Mouse (Mus musculus): Measurements from ENCODE around the gene Prlr.

GRCm38 (mm10) chr15:10283661-10284060, 106.6 kb downstream of the Prlr start:
- TF ChIP-seq POLR2A (IDR thresholded peaks at IDR 0.05; ENCODE audit: low read depth, low read length) (no peak), CTCF (IDR thresholded peaks at IDR 0.05; ENCODE audit: borderline replicate concordance, insufficient read depth, low read length) (no peak)
